Mouse (Mus musculus) kidney, adult 8-10 months (tissue): Measurements from ENCODE around the gene Meis2.
A peak's percentile ranks its signal among the peaks of the same experiment; 100 is the strongest.

ENCODE experiments used
- DNase-seq, 2 experiments: peaks; one replicate each; pipeline ENCODE4 v3.0.0; 2022

The Meis2 gene

DNA sequence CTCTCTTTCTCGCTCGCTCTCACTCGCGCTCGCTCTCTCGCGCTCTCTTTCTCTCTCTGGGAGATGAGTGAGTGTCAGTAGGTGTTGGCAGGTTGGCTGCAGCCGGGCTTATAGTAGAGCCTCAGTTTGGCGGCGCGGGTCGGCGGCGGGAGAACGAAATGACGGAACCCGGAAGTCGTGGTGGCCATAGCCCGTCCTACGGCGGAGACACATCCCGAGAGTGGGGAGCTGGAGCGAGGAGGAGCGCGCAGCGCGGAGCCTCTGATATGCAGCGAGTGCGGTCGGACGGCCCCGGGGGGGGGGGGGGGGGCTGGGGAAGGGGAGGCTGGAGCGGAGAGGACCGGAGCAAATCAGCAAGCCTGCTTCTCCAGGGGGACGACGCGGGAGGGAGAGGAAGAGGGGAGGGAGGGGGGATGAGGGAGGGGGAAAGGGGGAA is at the start of gene Meis2:
TSS of gene Meis2 (minus strand) at position 270 of the 436 bp plus-strand sequence.
- DNase-seq, result peak; percentile 78 to 83

DNA sequence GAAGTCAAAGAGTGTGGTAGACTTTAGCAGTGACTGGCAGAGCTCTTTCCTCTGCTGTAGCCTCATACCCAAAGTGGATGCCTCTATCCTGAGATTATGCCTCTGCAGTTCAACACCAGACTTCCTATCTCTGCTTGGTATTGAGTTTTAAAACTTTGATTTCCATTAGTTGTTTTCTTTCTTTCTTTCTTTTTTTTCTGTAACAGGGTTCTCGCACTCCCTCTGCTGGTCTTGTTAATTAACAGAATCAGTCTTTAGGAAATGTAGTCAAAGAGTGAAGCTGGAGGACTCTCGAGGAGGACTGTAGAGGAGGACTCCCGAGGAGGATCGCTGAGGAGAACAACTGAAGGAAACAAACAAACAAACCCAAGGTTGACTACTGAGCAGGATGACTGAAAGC is 40.6 kb upstream of the Meis2 start:
- no peak for DNase-seq

GRCm38 (mm10) chr2:116105179-116105578 is 39.5 kb upstream of the Meis2 start:
- DNase-seq, result peak; percentile 4

DNA sequence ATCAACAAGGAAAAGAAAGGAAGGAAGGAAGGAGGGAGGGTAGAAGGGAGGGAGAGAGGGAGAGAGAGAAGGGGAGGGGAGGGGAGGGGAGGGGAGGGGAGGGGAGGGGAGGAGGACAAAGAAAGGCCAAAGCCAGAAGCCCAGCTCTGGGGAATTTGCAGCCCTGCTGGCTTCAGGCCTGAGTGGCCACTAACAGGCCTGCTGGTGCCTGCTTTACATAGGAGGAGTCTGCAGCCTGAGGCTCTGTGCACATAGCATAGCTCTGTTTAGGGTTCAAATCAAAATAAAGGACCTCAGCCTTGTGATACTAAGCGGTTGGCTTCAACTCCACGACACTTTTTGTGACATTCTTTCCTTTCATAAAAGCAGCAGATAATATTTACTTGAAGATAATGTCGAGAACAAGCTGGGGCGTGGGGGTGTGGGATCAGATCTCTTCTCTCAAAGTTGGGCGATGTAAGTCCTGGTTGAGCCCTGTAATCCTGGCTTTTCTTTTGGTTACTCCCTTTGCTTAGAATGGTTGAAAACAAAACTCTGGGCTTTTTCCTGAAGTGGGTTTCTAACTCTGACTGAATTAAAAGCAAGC is 37.9 kb upstream of the Meis2 start:
- no peak for DNase-seq

DNA sequence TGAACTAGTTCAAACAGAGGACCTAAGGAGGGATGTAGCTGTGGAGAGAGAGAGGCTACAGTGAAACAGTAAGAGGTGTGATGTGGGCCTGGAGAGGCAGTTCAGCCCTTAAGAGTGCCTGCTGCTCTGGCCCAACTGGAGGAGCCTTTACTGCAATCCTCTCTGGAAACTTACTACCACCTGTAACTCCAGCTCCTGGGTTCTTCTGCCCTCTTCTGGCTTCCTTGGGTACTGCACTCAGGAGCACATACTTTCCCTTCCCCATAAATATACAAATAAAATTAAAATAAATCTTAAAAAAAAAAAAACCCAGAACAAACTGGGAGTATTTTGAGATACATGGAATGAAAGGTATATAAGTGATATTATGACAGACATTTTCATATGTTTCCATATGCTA is 35.6 kb upstream of the Meis2 start:
- peak; percentile 31 to 71 for DNase-seq

DNA sequence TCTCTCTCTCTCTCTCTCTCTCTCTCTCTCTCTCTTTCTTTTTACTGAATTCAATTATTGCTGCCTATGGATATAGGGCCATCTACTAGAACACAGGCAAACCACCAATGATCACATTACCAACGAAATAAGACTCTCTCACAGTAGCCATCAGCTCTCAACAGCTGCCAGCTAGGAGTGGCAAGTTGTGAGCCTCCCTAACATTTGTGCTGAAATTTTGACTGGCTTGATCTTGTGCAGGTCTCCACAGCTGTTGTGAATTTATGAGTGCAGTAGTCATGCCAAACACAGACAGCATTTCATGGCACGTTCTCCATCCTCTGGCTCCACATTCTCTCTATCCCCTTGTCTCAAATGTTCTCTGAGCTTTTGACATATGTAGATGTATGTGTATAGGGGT is 15.3 kb upstream of the Meis2 start:
- DNase-seq, result no peak

DNA sequence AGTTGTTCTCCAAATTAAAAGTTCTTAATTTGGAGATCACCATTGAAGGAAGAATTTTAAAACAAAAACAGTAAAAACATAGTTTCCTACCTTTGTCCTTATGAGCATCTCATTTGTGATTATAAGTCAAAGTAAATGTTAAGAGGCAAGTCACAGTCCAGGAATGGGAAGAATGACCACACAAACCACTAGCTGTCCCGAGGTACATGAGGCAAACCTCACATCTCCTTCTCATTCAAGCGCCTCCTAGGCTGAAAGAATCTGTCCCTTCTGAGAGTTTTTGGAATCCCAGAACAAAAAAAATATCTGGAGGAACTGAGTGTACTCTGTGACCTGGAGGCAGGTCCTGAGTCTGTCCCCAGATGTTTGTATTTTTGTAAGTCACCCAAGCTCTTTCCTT is 13.2 kb upstream of the Meis2 start:
- no peak for DNase-seq

DNA sequence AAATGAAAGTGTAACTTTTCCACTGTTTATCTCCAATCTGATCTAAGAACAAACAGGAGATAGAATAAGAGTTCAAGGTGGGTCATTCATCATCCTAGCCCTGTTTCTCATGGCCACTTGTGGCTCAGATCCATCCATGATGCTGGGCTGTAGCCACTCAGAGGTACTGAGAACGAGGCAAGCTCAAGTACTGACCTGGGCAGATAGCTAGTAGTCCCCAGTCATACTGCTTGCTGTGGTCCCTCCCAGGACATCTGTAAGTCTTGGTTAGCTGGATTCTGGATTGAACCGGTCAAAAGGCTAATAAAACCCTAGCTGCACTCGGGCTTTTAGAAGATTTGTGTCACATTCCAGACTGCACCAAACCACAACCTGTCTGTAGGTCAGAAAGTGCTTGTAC is 12.1 kb upstream of the Meis2 start:
- no peak for DNase-seq

GRCm38 (mm10) chr2:116076752-116077480 is 11.3 kb upstream of the Meis2 start:
- no peak for DNase-seq

DNA sequence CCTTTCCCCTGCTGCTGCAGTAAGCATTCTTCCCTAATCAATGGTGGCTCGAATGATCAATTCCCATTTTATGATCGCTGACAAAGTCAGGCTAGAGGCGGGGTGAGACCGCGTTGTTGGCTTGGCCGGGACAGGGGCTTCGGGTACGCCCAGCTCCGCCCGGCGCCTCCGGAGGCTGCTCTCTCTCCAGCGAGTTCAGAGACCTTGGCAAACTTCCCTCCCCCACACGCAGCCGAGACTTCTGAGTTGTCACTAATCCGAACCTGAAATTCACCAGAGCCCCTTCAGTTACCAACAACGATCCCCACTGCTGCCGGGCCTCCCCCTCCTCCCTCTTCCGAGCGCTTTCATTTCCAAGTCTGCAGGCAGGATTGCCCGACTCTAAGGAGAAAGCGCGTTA is 10.3 kb upstream of the Meis2 start:
- DNase-seq, result peak in 1 of 2 experiments; percentile 50

DNA sequence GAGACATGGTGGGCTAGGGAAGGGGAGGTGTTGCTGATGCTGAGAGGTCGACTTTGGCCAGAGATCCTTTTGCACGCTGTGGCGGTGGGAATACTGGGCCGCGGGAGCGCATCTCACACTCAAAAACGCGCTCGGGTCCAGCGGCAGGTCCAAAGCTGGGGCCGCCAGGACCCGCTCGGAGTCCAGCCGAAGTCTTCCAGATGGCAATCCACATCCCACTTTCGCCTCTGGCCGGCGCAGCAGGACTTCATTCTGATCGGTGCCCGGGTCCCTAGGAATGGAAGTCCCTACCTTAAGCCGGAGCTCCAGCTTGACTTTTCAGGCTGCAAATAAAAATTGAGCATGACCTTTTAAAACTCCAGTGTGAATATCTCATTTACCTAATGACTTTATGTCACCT is 9.8 kb upstream of the Meis2 start:
- no peak for DNase-seq

- DNase-seq, result no peak
Measured at GRCm38 (mm10) chr2:116074726-116075440, 9.2 kb upstream of the Meis2 start.

GRCm38 (mm10) chr2:116074061-116074460 is 8.4 kb upstream of the Meis2 start:
- no peak for DNase-seq

- DNase-seq, result no peak
Measured at GRCm38 (mm10) chr2:116073311-116073904, 7.8 kb upstream of the Meis2 start.

GRCm38 (mm10) chr2:116072706-116073105 is 7.1 kb upstream of the Meis2 start:
- DNase-seq, result no peak

- DNase-seq, result no peak
Measured at GRCm38 (mm10) chr2:116072321-116072640, 6.6 kb upstream of the Meis2 start.

- DNase-seq, result peak in 1 of 2 experiments; percentile 70
Measured at GRCm38 (mm10) chr2:116071571-116072320, 6.1 kb upstream of the Meis2 start.

- DNase-seq, result no peak
Measured at GRCm38 (mm10) chr2:116070614-116071425, 5.2 kb upstream of the Meis2 start.

DNA sequence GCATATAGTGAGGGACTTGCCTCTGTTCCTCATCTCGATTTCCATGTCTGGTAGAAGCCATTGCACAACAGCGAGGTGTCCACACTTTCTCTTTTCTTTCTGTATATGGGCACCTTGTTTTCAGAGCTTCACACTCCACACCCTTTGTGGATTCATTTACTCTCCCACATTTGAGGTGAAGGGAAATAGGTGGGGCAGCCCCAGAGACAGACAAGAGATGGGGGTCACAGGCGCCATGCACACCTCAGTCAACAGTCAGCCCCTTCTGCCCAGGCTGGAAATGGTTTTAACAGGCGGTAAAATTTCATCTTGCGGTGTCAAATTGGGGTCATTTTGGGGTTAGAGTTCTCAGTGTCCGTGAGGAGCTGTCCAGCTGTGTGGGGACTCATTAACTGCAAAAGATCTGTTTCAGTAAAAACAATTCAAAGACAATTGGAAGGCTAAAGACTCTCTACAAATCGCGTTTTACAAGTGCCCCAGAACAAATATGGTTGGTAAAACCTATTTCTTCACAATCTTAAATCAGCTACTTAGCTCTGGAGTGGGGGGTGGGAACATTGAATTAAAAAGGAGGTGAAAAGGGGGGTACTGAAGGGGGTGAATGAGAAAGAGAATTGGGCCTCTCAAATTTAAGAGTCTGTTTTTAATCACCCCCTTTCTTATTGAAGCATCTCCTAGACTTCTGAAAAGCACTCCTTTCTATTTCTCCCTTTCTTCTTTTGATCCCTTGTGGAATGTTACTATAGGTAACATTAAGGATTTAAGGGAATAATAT is 4.0 kb upstream of the Meis2 start:
- no peak for DNase-seq

DNA sequence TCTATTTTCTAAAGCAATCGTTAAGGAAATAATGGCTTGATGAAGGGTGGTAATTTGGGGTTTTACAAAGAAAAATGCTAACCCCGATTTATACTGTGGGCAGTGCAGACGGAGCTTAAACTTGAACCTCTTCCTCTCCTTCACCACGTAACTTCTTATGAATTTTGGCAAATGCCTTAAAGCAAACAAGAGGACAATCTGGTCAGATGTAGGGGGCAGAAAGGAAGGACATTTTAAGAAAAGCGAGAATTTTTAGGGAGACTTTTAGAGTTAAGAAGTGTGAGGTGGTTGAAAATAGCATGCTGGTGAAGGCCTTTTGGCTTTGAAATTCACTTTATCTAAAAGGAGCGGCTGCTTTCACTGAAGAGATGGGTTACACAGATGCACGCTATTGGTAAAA is 3.3 kb upstream of the Meis2 start:
- no peak for DNase-seq

DNA sequence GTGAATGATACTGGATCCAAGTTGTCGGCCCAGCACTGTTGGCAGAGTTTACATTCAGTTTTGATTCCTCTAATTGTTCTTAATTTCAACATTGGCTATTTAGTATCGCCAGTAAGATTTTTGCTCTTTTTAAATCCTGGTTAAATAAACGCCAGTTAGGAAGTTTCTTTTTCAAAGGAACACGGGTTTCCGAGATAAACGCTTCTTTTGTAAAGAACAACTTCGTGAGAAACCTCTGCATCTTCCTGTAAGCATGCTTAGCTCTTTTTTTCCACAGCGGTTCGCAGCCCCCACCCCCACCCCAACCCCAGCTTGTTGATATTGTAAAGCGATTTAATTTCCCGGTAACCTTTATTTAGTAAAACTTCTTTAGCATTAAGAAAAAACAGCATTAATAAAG is 2.8 kb upstream of the Meis2 start:
- DNase-seq, result no peak
